In the genomic region with DNA sequence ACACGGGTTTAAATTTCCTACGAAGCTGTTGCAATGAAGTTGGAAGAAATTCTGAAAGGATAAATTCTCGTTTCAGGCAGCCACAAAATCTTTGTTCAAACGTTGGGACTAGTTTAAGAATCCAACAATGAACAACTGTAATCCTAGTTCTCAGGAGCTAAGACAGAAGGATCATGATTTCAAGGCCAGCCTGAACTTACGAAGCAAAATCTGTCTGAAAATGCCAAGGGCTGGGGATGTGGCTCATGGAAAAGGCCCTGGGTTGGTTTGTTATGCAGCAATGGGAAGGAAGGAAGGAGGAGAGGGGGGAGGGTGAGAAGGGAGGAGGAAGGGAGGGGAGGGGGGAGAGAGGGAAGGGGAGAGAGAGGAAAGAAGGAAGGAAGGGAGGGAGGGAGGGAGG, we compare ENCODE assay signal across 15 mouse cellular contexts. TPM values are rescaled to one million over a fixed set of nuclear protein-coding genes. Genes with fewer than 3 reads are reported as not detected.
DNase-seq lines count a peak whose midpoint lies in the region.
"Had no signal": no experiment of that assay in that cellular context is flagged by ENCODE, and none has a peak within 500 bp of the region (broad histone marks: within the 10 kb centered on the region; RNA-seq: fewer than 3 reads in every experiment).

No protein-coding gene starts in this region.

- DNase-seq in adrenal gland, adult (ENCODE audit: inconsistent age in 2 of 2, low spot score in 1 of 2): peak; percentile 32 to 77
- DNase-seq in adrenal gland, adult 18-20 months (ENCODE audit: low spot score in 2 of 2): no peak
- peak; percentile 22 for DNase-seq in adrenal gland, adult 8-10 months
- no peak for DNase-seq in adrenal gland, postnatal 25 days
- peak; percentile 13 for DNase-seq in adrenal gland, postnatal 10 days
- DNase-seq in adrenal gland, postnatal 36 days: peak; percentile 16 to 19
- DNase-seq in heart, postnatal 36 days: no peak
- DNase-seq: B cell, adult 2 months; cerebellum, adult 11 months; cerebellum, adult 18-20 months; cerebellum, adult 8-10 months; cerebellum, adult 9-11 months; cerebellum, postnatal 14 days; cerebellum, postnatal 36 days; embryo, embryonic 11 days had no signal

- intact Hi-C loops in heart, postnatal 36 days (cut with DNase I): no loop called here

RNA-seq across cellular contexts. Expression of a gene that starts 14.5 kb away (rescaled TPM):
- total RNA-seq in adrenal gland, adult 18-20 months (2021): 10 to 100 TPM; 42.1 to 51.8 TPM
- total RNA-seq in adrenal gland, adult 8-10 months (2022): 10 to 100 TPM; 50.7 to 66.3 (median 58.2) TPM
- total RNA-seq in adrenal gland, postnatal 25 days (2021): 43.7 and 45.3 TPM in 2 replicates
- total RNA-seq in adrenal gland, postnatal 10 days (2021): 10 to 100 TPM; 28.4 to 34.1 TPM
- 10 to 100 TPM; 43.4 to 48.1 TPM for total RNA-seq in adrenal gland, postnatal 36 days (2021)
- total RNA-seq in heart, postnatal 36 days (2021): 10 to 100 TPM; 22.5 to 23.8 TPM

Comparison
In these comparisons a context has a peak if more than half of its experiments do, and no peak if none do; other contexts are left out.
1. DNase-seq: peak in adrenal gland, adult (2 of 2), adrenal gland, adult 8-10 months (single experiment), adrenal gland, postnatal 10 days (single experiment) and adrenal gland, postnatal 36 days (2 of 2); none in adrenal gland, adult 18-20 months (0 of 2), adrenal gland, postnatal 25 days (single experiment) and heart, postnatal 36 days (0 of 2).